Mouse (Mus musculus) forebrain, postnatal 0 days (tissue): Measurements from ENCODE around the gene Prtn3. TPM values are rescaled to one million over a fixed set of nuclear protein-coding genes. Genes with fewer than 3 reads are reported as not detected.

Source experiments
- ATAC-seq: fragments of 200-750 bp; cut with Nextera tagmentation; 2 replicates; pipeline ENCODE4 v1.8.0; 2017; ENCODE audit warnings: mild to moderate bottlenecking, moderate library complexity
- DNase-seq: peaks from one replicate; pipeline ENCODE4 v3.0.0-alpha.2; 2015
- H3K27ac ChIP-seq: fragments of 300-500 bp; sonication (generic); 2 replicates; pipeline ENCODE4 v1.5.1; 2014; ENCODE audit warnings: low read depth, mild to moderate bottlenecking, antibody characterized with exemption, low read length, moderate library complexity, mixed read lengths
- H3K27me3 ChIP-seq: fragments of 300-500 bp; sonication (generic); 2 replicates; pipeline ENCODE4 v1.6.1; 2014; ENCODE audit warnings: mild to moderate bottlenecking, low read length, mixed read lengths; ENCODE audit not compliant: insufficient read depth
- H3K36me3 ChIP-seq: fragments of 300-500 bp; sonication (generic); 2 replicates; pipeline ENCODE4 v1.6.1; 2014; ENCODE audit warnings: mild to moderate bottlenecking, moderate library complexity; ENCODE audit not compliant: insufficient read depth
- H3K4me1 ChIP-seq: fragments of 300-500 bp; sonication (generic); 2 replicates; pipeline ENCODE4 v1.6.1; 2014; ENCODE audit warnings: antibody characterized with exemption; ENCODE audit not compliant: insufficient read depth
- H3K4me2 ChIP-seq: fragments of 300-500 bp; sonication (generic); 2 replicates; pipeline ENCODE4 v1.6.1; 2014; ENCODE audit warnings: low read depth, mild to moderate bottlenecking, moderate library complexity
- H3K4me3 ChIP-seq: fragments of 300-500 bp; sonication (generic); 2 replicates; pipeline ENCODE4 v1.5.1; 2014; ENCODE audit warnings: low read depth, low read length, mixed read lengths
- H3K9ac ChIP-seq: fragments of 300-500 bp; sonication (generic); 2 replicates; pipeline ENCODE4 v1.6.1; 2014; ENCODE audit warnings: mild to moderate bottlenecking
- H3K9me3 ChIP-seq: fragments of 300-500 bp; sonication (generic); 2 replicates; pipeline ENCODE4 v1.6.1; 2016; ENCODE audit warnings: low read length
- CTCF ChIP-seq: sonication (generic); IDR thresholded peaks from 2 replicates; pipeline ENCODE4 v1.5.1; 2016; ENCODE audit warnings: antibody characterized with exemption, control low read depth, low read depth
- WGBS: fragments of 180-500 bp; shearing (Covaris S2); extraction: QIAGEN DNeasy Blood & Tissue Kit; methylation state at CpG from one replicate; pipeline ENCODE4 v1.1.7; 2014; 5-methylcytosine and 5-hydroxymethylcytosine counted together
- microRNA-seq, 2 experiments: library from miRNA; unstranded; fragments of <30 nt; microRNA quantifications; one replicate each; pipeline ENCODE4; 2016
- polyA plus RNA-seq: library from polyadenylated mRNA; unstranded; fragments of >200 nt; fragmentation: Nextera tagmentation; extraction: Ambion mirVana; gene quantifications from 2 replicates; pipeline ENCODE4 v1.2.1, GENCODE M21; 2015
- total RNA-seq: library from RNA; depleted of rRNA; stranded (reverse); fragments of >200 nt; gene quantifications from 2 replicates; pipeline ENCODE4 v1.2.3, GENCODE M21; 2014; rRNA removed

The Prtn3 gene
- total and polyA plus RNA-seq, 2 experiments from 2014 or later: 4.9 to 15.4 TPM

- no peaks in the 10 kb centered on the region for H3K9me3 ChIP-seq
- 33% methylated on average over 9 of the region's 9 CpGs for WGBS
- H3K27ac ChIP-seq: peak overlapping the region; percentile 45; the same call in 1 of the 2 replicates
- no peaks in the 10 kb centered on the region for H3K27me3 ChIP-seq
- peak overlapping the region; percentile 89 for H3K4me2 ChIP-seq
- H3K36me3 ChIP-seq: peaks cover 13% of the 10 kb centered on the region; the same call in 1 of the 2 replicates
- TF ChIP-seq CTCF: no peak
- ATAC-seq: no peak
- DNase-seq: no peak
- H3K4me1 ChIP-seq: peaks cover 8% of the 10 kb centered on the region; the same call in 1 of the 2 replicates
- peak overlapping the region; percentile 88 for H3K4me3 ChIP-seq
- peak overlapping the region; percentile 47 for H3K9ac ChIP-seq
Observed at GRCm38 (mm10) chr10:79928907-79929701, 54.8 kb downstream of the Prtn3 start.

DNA sequence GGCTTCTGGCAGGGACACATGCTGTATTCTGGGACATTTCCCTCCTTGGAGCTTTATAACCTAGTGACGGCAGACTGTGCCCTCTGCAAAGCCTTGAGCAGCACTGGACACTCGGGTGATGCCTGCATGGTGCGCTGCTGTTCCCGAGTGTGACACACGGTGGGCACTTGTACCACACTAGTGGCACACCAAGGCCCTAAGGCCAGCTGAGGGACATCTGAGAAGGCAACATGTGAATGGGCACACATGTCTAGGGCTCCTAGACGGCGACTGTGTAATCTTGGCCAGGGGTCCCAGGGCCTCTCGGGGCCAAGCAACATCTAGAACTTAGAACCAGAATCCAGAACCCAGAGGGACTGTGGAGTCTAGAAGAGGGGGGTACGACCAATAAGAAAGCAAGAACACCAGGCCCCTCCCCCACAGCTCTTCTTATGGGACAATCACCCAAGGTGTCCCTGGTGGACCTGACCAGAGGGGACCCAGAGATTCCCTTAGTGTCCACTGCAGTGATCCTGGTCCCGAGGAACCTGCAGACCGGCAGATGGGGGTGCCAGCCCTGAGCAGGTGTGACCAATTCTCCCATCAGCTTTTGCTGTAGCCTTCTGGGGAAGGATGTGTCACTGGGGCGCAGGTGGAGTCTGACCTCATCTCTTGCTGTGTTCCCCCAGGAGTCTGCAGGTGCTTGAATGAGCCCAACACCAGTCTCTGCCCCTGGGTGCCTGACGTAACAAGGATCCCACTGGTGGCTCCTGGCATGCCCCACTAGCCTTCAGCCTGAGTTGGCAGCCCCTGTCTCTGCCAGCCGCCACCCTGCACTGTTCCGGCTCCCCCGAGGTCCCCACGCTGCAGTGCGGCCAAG, 55.9 kb downstream of the Prtn3 start:
- no peak for DNase-seq
- Histone ChIP-seq H3K4me3 (no peak overlapping the region), H3K9me3 (no peaks in the 10 kb centered on the region), H3K36me3 (peaks cover 13% of the 10 kb centered on the region; the same call in 1 of the 2 replicates), H3K4me2 (no peak overlapping the region), H3K4me1 (peaks cover 8% of the 10 kb centered on the region; the same call in 1 of the 2 replicates), H3K9ac (no peak overlapping the region), H3K27me3 (no peaks in the 10 kb centered on the region), H3K27ac (no peak overlapping the region)
- 85% methylated on average over 18 of the region's 18 CpGs for WGBS
- no peak for ATAC-seq
- no peak for TF ChIP-seq CTCF

GRCm38 (mm10) chr10:79930826-79931186, 56.5 kb downstream of the Prtn3 start:
- Histone ChIP-seq H3K9ac (no peak overlapping the region), H3K4me2 (no peak overlapping the region), H3K27me3 (no peaks in the 10 kb centered on the region), H3K27ac (no peak overlapping the region), H3K36me3 (peaks cover 13% of the 10 kb centered on the region; the same call in 1 of the 2 replicates), H3K4me1 (peaks cover 8% of the 10 kb centered on the region; the same call in 1 of the 2 replicates), H3K9me3 (no peaks in the 10 kb centered on the region), H3K4me3 (no peak overlapping the region)
- ATAC-seq: no peak
- WGBS: 87% methylated on average over 16 of the region's 16 CpGs
- no peak for TF ChIP-seq CTCF
- DNase-seq: no peak

- TF ChIP-seq CTCF: no peak
- WGBS: 77% methylated on average over 9 of the region's 9 CpGs
Observed at GRCm38 (mm10) chr10:79931797-79932196, 57.5 kb downstream of the Prtn3 start.

GRCm38 (mm10) chr10:79932736-79933135, 58.5 kb downstream of the Prtn3 start:
- H3K4me3 ChIP-seq: no peak overlapping the region
- DNase-seq: no peak
- no peaks in the 10 kb centered on the region for H3K27me3 ChIP-seq
- peaks cover 13% of the 10 kb centered on the region; the same call in 1 of the 2 replicates for H3K36me3 ChIP-seq
- H3K4me2 ChIP-seq: no peak overlapping the region
- H3K9me3 ChIP-seq: no peaks in the 10 kb centered on the region
- 0 out of 2 replicates have a peak overlapping the region, but pooled peaks have one; percentile 21 for H3K27ac ChIP-seq
- no peak overlapping the region for H3K9ac ChIP-seq
- no peak for TF ChIP-seq CTCF
- peaks cover 8% of the 10 kb centered on the region; the same call in 1 of the 2 replicates for H3K4me1 ChIP-seq
- WGBS: 36% methylated on average over 8 of the region's 8 CpGs
- ATAC-seq: no peak

More at GRCm38 (mm10) chr10:79931797-79932196, 57.5 kb downstream of the Prtn3 start:
- no peak overlapping the region for H3K4me3 ChIP-seq
- H3K27ac ChIP-seq: no peak overlapping the region
- peaks cover 13% of the 10 kb centered on the region; the same call in 1 of the 2 replicates for H3K36me3 ChIP-seq
- ATAC-seq (no peak), DNase-seq (no peak)
- H3K9ac ChIP-seq: no peak overlapping the region
- H3K4me2 ChIP-seq: no peak overlapping the region
- no peaks in the 10 kb centered on the region for H3K27me3 ChIP-seq
- H3K4me1 ChIP-seq: peaks cover 8% of the 10 kb centered on the region; the same call in 1 of the 2 replicates
- no peaks in the 10 kb centered on the region for H3K9me3 ChIP-seq

Small RNA genes lying within 50 kb of the gene (microRNA-seq; reads per million reads assigned to microRNA genes)
- gene Mir6910: 0 to 0.24 reads per million in 2 experiments

Other genes with a start within 250 kb of the Prtn3 start
Only the 30 nearest of the 34 such genes appear.
- gene Madcam1, start 209.9 kb upstream of the Prtn3 start, total RNA-seq: 0.38 and 0.95 TPM in 2 replicates
- gene Madcam1, start 209.9 kb upstream of the Prtn3 start, polyA plus RNA-seq: 0.67 and 0.70 TPM in 2 replicates
- gene Tpgs1, start 205.1 kb upstream of the Prtn3 start, total RNA-seq: 64.2 and 91.5 TPM in 2 replicates
- 128 and 148 TPM in 2 replicates for gene Tpgs1, start 205.1 kb upstream of the Prtn3 start, polyA plus RNA-seq
- 61.9 and 69.9 TPM in 2 replicates for gene Cdc34, start 192.3 kb upstream of the Prtn3 start, total RNA-seq
- gene Cdc34, start 192.3 kb upstream of the Prtn3 start, polyA plus RNA-seq: 67.9 and 76.5 TPM in 2 replicates
- gene Gzmm, start 185.5 kb upstream of the Prtn3 start, total RNA-seq: 2.5 and 3.3 TPM in 2 replicates
- 1.1 and 1.3 TPM in 2 replicates for gene Gzmm, start 185.5 kb upstream of the Prtn3 start, polyA plus RNA-seq
- gene Bsg, start 170.0 kb upstream of the Prtn3 start, total RNA-seq: 960 and 1,112 TPM in 2 replicates
- 1,015 and 1,046 TPM in 2 replicates for gene Bsg, start 170.0 kb upstream of the Prtn3 start, polyA plus RNA-seq
- 28.0 and 34.5 TPM in 2 replicates for gene Hcn2, start 157.8 kb upstream of the Prtn3 start, total RNA-seq
- 3.6 and 4.7 TPM in 2 replicates for gene Hcn2, start 157.8 kb upstream of the Prtn3 start, polyA plus RNA-seq
- gene Polrmt, start 127.9 kb upstream of the Prtn3 start, total RNA-seq: 27.8 and 34.9 TPM in 2 replicates
- 27.3 and 30.2 TPM in 2 replicates for gene Polrmt, start 127.9 kb upstream of the Prtn3 start, polyA plus RNA-seq
- gene Fgf22, start 119.4 kb upstream of the Prtn3 start, total RNA-seq: 0.62 and 1.0 TPM in 2 replicates
- gene Fgf22, start 119.4 kb upstream of the Prtn3 start, polyA plus RNA-seq: 0.99 and 1.7 TPM in 2 replicates
- 54.1 and 88.3 TPM in 2 replicates for gene Rnf126, start 107.5 kb upstream of the Prtn3 start, total RNA-seq
- gene Rnf126, start 107.5 kb upstream of the Prtn3 start, polyA plus RNA-seq: 131 and 143 TPM in 2 replicates
- 2.1 and 4.5 TPM in 2 replicates for gene Fstl3, start 97.2 kb upstream of the Prtn3 start, total RNA-seq
- 1.7 and 2.8 TPM in 2 replicates for gene Fstl3, start 97.2 kb upstream of the Prtn3 start, polyA plus RNA-seq
- 0.31 TPM in 1 of 2 replicates, not detected in the other for gene Prss57, start 83.5 kb upstream of the Prtn3 start, total RNA-seq
- gene Prss57, start 83.5 kb upstream of the Prtn3 start, polyA plus RNA-seq: 0.35 and 0.67 TPM in 2 replicates
- gene Palm, start 80.9 kb upstream of the Prtn3 start, total RNA-seq: 154 and 178 TPM in 2 replicates
- 351 and 365 TPM in 2 replicates for gene Palm, start 80.9 kb upstream of the Prtn3 start, polyA plus RNA-seq
- 0.24 and 0.77 TPM in 2 replicates for gene Misp, start 53.5 kb upstream of the Prtn3 start, total RNA-seq
- 0.09 and 0.41 TPM in 2 replicates for gene Misp, start 53.5 kb upstream of the Prtn3 start, polyA plus RNA-seq
- gene Ptbp1, start 20.0 kb upstream of the Prtn3 start, total RNA-seq: 92.9 and 97.3 TPM in 2 replicates
- gene Ptbp1, start 20.0 kb upstream of the Prtn3 start, polyA plus RNA-seq: 53.7 and 55.7 TPM in 2 replicates
- gene Plppr3, start 158 bp downstream of the Prtn3 start, total RNA-seq: 427 and 473 TPM in 2 replicates
- gene Plppr3, start 158 bp downstream of the Prtn3 start, polyA plus RNA-seq: 309 and 328 TPM in 2 replicates
- not detected in 2 replicates for gene Elane, start 11.8 kb downstream of the Prtn3 start, total RNA-seq
- 0.15 TPM in 1 of 2 replicates, not detected in the other for gene Elane, start 11.8 kb downstream of the Prtn3 start, polyA plus RNA-seq
- gene Cfd, start 16.4 kb downstream of the Prtn3 start, total RNA-seq: not detected in 2 replicates
- gene Cfd, start 16.4 kb downstream of the Prtn3 start, polyA plus RNA-seq: not detected in 2 replicates
- gene Med16, start 34.4 kb downstream of the Prtn3 start, total RNA-seq: 47.0 and 60.9 TPM in 2 replicates
- gene Med16, start 34.4 kb downstream of the Prtn3 start, polyA plus RNA-seq: 46.1 and 56.0 TPM in 2 replicates
- gene Gm26602, start 36.4 kb downstream of the Prtn3 start, total RNA-seq: not detected in 2 replicates
- 34.4 and 39.2 TPM in 2 replicates for gene Gm26602, start 36.4 kb downstream of the Prtn3 start, polyA plus RNA-seq
- gene Kiss1r, start 42.5 kb downstream of the Prtn3 start, total RNA-seq: 4.2 and 5.4 TPM in 2 replicates
- 3.4 and 3.6 TPM in 2 replicates for gene Kiss1r, start 42.5 kb downstream of the Prtn3 start, polyA plus RNA-seq
- 117 and 129 TPM in 2 replicates for gene R3hdm4, start 46.7 kb downstream of the Prtn3 start, total RNA-seq
- gene R3hdm4, start 46.7 kb downstream of the Prtn3 start, polyA plus RNA-seq: 282 and 333 TPM in 2 replicates
- gene Arid3a, start 52.6 kb downstream of the Prtn3 start, total RNA-seq: 7.1 and 7.9 TPM in 2 replicates
- 1.0 and 2.1 TPM in 2 replicates for gene Arid3a, start 52.6 kb downstream of the Prtn3 start, polyA plus RNA-seq
- gene Wdr18, start 85.7 kb downstream of the Prtn3 start, total RNA-seq: 58.2 and 84.6 TPM in 2 replicates
- gene Wdr18, start 85.7 kb downstream of the Prtn3 start, polyA plus RNA-seq: 91.9 and 107 TPM in 2 replicates
- gene Grin3b, start 96.2 kb downstream of the Prtn3 start, total RNA-seq: 0.14 and 0.15 TPM in 2 replicates
- gene Grin3b, start 96.2 kb downstream of the Prtn3 start, polyA plus RNA-seq: 0.09 and 0.18 TPM in 2 replicates
- 109 and 129 TPM in 2 replicates for gene Tmem259, start 109.9 kb downstream of the Prtn3 start, total RNA-seq
- gene Tmem259, start 109.9 kb downstream of the Prtn3 start, polyA plus RNA-seq: 25.6 and 26.5 TPM in 2 replicates
- 19.5 and 28.2 TPM in 2 replicates for gene Cnn2, start 114.1 kb downstream of the Prtn3 start, total RNA-seq
- gene Cnn2, start 114.1 kb downstream of the Prtn3 start, polyA plus RNA-seq: 15.7 and 17.0 TPM in 2 replicates
- gene Abca7, start 122.0 kb downstream of the Prtn3 start, total RNA-seq: 6.1 and 6.2 TPM in 2 replicates
- gene Abca7, start 122.0 kb downstream of the Prtn3 start, polyA plus RNA-seq: 1.1 TPM in 2 replicates
- gene Arhgap45, start 142.2 kb downstream of the Prtn3 start, total RNA-seq: 2.3 and 2.4 TPM in 2 replicates
- gene Arhgap45, start 142.2 kb downstream of the Prtn3 start, polyA plus RNA-seq: 1.2 and 1.7 TPM in 2 replicates
- 104 and 129 TPM in 2 replicates for gene Polr2e, start 165.3 kb downstream of the Prtn3 start, total RNA-seq
- 168 and 184 TPM in 2 replicates for gene Polr2e, start 165.3 kb downstream of the Prtn3 start, polyA plus RNA-seq
- gene Gpx4, start 172.7 kb downstream of the Prtn3 start, total RNA-seq: 401 and 478 TPM in 2 replicates
- gene Gpx4, start 172.7 kb downstream of the Prtn3 start, polyA plus RNA-seq: 644 and 800 TPM in 2 replicates